Mouse (Mus musculus) CH12.LX (cell line): ENCODE data around the gene Slpi. TPM values are rescaled to one million over a fixed set of nuclear protein-coding genes. Genes with fewer than 3 reads are reported as not detected.
A peak's percentile ranks its signal among the peaks of the same experiment; 100 is the strongest.

ENCODE experiments used
- DNase-seq: peaks from one replicate; pipeline ENCODE4 v3.0.0-alpha.2; 2013; ENCODE audit errors: extremely low read depth
- H3K27ac ChIP-seq: 2 replicates; pipeline ENCODE4 v1.5.1; 2012; ENCODE audit warnings: low read depth, mild to moderate bottlenecking, control low read depth, moderate library complexity; ENCODE audit not compliant: insufficient read depth
- H3K27me3 ChIP-seq: replicated peaks from 2 replicates; pipeline ENCODE3; 2012; ENCODE audit warnings: inconsistent platforms
- H3K36me3 ChIP-seq, 2 experiments: replicated peaks in 1 of 2; 2 replicates each; pipeline versions ENCODE3 to v1.6.1; 2012; ENCODE audit warnings: inconsistent platforms in 1 of 2, low read length in 1 of 2, mild to moderate bottlenecking in 1 of 2, mixed read lengths in 1 of 2, moderate library complexity in 1 of 2; ENCODE audit not compliant: control insufficient read depth in 1 of 2, insufficient read depth in 1 of 2
- H3K4me1 ChIP-seq, 2 experiments: 2 replicates each; pipeline ENCODE4 v1.6.1; 2012; ENCODE audit warnings: inconsistent platforms in 1 of 2, moderate library complexity in 1 of 2; ENCODE audit not compliant: insufficient read depth in 2 of 2, control insufficient read depth in 1 of 2
- H3K4me2 ChIP-seq: 2 replicates; pipeline ENCODE4 v1.6.1; 2012; ENCODE audit warnings: low read depth, mild to moderate bottlenecking, control low read depth; ENCODE audit not compliant: poor library complexity, insufficient read depth, severe bottlenecking
- H3K4me3 ChIP-seq, 3 experiments: fragments of 150-350 bp in 1 of 3; sonication (generic) in 1 of 3; replicated peaks in 1 of 3; 2 replicates each; pipeline versions ENCODE3 to v1.5.1; 2011 to 2012; ENCODE audit warnings: low read depth in 2 of 3, low read length in 2 of 3, mild to moderate bottlenecking in 2 of 3, moderate library complexity in 2 of 3, control low read depth in 1 of 3, improper control_type of control experiment in 1 of 3, inconsistent platforms in 1 of 3, mixed read lengths in 1 of 3; ENCODE audit not compliant: poor library complexity in 1 of 3
- H3K79me2 ChIP-seq: replicated peaks from 2 replicates; pipeline ENCODE4 v1.6.1; 2012; ENCODE audit warnings: mild to moderate bottlenecking, moderate library complexity; ENCODE audit not compliant: control insufficient read depth, poor library complexity, insufficient read depth, severe bottlenecking; ENCODE audit errors: extremely low read depth
- H3K9ac ChIP-seq: 2 replicates; pipeline ENCODE4 v1.6.1; 2012; ENCODE audit warnings: low read depth, mild to moderate bottlenecking, control low read depth, moderate library complexity; ENCODE audit not compliant: insufficient read depth
- H3K9me3 ChIP-seq: replicated peaks from 2 replicates; pipeline ENCODE3; 2012; ENCODE audit warnings: low read length, inconsistent platforms, mixed read lengths
- CHD2 ChIP-seq: IDR thresholded peaks from 2 replicates; pipeline ENCODE4 v1.6.1; 2011; ENCODE audit warnings: low read length, improper control_type of control experiment
- CTCF ChIP-seq, 2 experiments: IDR thresholded peaks in 1 of 2; conservative IDR thresholded peaks in 1 of 2; 2 replicates each; pipeline ENCODE4 v1.5.1; 2011 to 2012; ENCODE audit warnings: low read depth in 2 of 2, low read length in 2 of 2, improper control_type of control experiment in 1 of 2, inconsistent platforms in 1 of 2, mild to moderate bottlenecking in 1 of 2, moderate library complexity in 1 of 2
- E2F4 ChIP-seq: IDR thresholded peaks from 2 replicates; pipeline ENCODE4 v1.6.1; 2011; ENCODE audit warnings: low read depth, low read length, improper control_type of control experiment; ENCODE audit not compliant: insufficient replicate concordance
- EP300 ChIP-seq: IDR thresholded peaks from 2 replicates; pipeline ENCODE4 v1.6.1; 2011; ENCODE audit warnings: low read length, improper control_type of control experiment
- ETS1 ChIP-seq: conservative IDR thresholded peaks from 2 replicates; pipeline ENCODE4 v1.6.1; 2012; ENCODE audit warnings: low read depth, mild to moderate bottlenecking, inconsistent platforms, low read length, improper control_type of control experiment, moderate library complexity
- GABPA ChIP-seq: IDR thresholded peaks from 2 replicates; pipeline ENCODE4 v1.6.1; 2012; ENCODE audit warnings: low read depth, low read length, improper control_type of control experiment, inconsistent platforms; ENCODE audit not compliant: insufficient replicate concordance
- JUN ChIP-seq: IDR thresholded peaks from 2 replicates; pipeline ENCODE4 v1.6.1; 2011; ENCODE audit warnings: low read depth, mild to moderate bottlenecking, low read length, improper control_type of control experiment, moderate library complexity; ENCODE audit not compliant: insufficient read depth
- JUND ChIP-seq: conservative IDR thresholded peaks from 2 replicates; pipeline ENCODE4 v1.6.1; 2011; ENCODE audit warnings: low read depth, low read length, improper control_type of control experiment
- MAX ChIP-seq: IDR thresholded peaks from 2 replicates; pipeline ENCODE4 v1.6.1; 2011; ENCODE audit warnings: low read length, improper control_type of control experiment
- MEF2A ChIP-seq: IDR thresholded peaks from 2 replicates; pipeline ENCODE4 v1.6.1; 2014; ENCODE audit warnings: low read depth, mild to moderate bottlenecking, inconsistent platforms, low read length, improper control_type of control experiment, borderline replicate concordance
- NRF1 ChIP-seq: IDR thresholded peaks from 2 replicates; pipeline ENCODE4 v1.6.1; 2014; ENCODE audit warnings: low read depth, mild to moderate bottlenecking, inconsistent platforms, low read length, improper control_type of control experiment, moderate library complexity
- RAD21 ChIP-seq: IDR thresholded peaks from 2 replicates; pipeline ENCODE4 v1.6.1; 2011; ENCODE audit warnings: low read depth, mild to moderate bottlenecking, low read length, improper control_type of control experiment, moderate library complexity
- RCOR1 ChIP-seq: conservative IDR thresholded peaks from 2 replicates; pipeline ENCODE4 v1.6.1; 2012; ENCODE audit warnings: low read depth, mild to moderate bottlenecking, inconsistent platforms, low read length, improper control_type of control experiment
- SMC3 ChIP-seq: IDR thresholded peaks from 2 replicates; pipeline ENCODE4 v1.6.1; 2011; ENCODE audit warnings: low read depth, low read length, improper control_type of control experiment
- TBP ChIP-seq: conservative IDR thresholded peaks from 2 replicates; pipeline ENCODE4 v1.6.1; 2011; ENCODE audit warnings: low read depth, low read length, improper control_type of control experiment
- TCF12 ChIP-seq: IDR thresholded peaks from 2 replicates; pipeline ENCODE4 v1.6.1; 2014; ENCODE audit warnings: low read depth, mild to moderate bottlenecking, inconsistent platforms, low read length, improper control_type of control experiment
- USF1 ChIP-seq: IDR thresholded peaks from 2 replicates; pipeline ENCODE4 v1.6.1; 2014; ENCODE audit warnings: low read depth, mild to moderate bottlenecking, inconsistent platforms, low read length, improper control_type of control experiment
- USF2 ChIP-seq: conservative IDR thresholded peaks from 2 replicates; pipeline ENCODE4 v1.6.1; 2011; ENCODE audit warnings: low read depth, low read length, improper control_type of control experiment
- ZC3H11A ChIP-seq: IDR thresholded peaks from 2 replicates; pipeline ENCODE4 v1.6.1; 2012; ENCODE audit warnings: low read depth, mild to moderate bottlenecking, inconsistent platforms, low read length, improper control_type of control experiment
- ZKSCAN1 ChIP-seq: IDR thresholded peaks from 2 replicates; pipeline ENCODE4 v1.6.1; 2012; ENCODE audit warnings: low read depth, inconsistent platforms, low read length, improper control_type of control experiment, borderline replicate concordance
- dilution Hi-C: fragments of 300-500 bp; cut with MboI; formaldehyde crosslinking; loops from 2 replicates; pipeline ENCODE4 v1.14.3; 2020; ENCODE audit warnings: low sequenced_read_pairs; ENCODE audit not compliant: extremely low pct_unique_long_range_greater_than_20kb, extremely low pct_ligation_motif_present
- in situ Hi-C: fragments of 300-500 bp; cut with MboI; formaldehyde crosslinking; loops from 3 replicates; pipeline ENCODE4 v1.14.3; 2019; ENCODE audit warnings: low sequenced_read_pairs, low pct_ligation_motif_present, low pct_unique_long_range_greater_than_20kb, mixed read lengths
- polyA plus RNA-seq: library from polyadenylated mRNA; unstranded; fragments of >175 nt; gene quantifications from 2 replicates; pipeline ENCODE4 v1.2.1, GENCODE M21; 2012; ENCODE audit warnings: low read depth; ENCODE audit not compliant: insufficient read length
- total RNA-seq, 2 experiments: library from RNA; depleted of rRNA; stranded (reverse); fragments of 300-350 nt in 1 of 2; fragments of >200 nt in 1 of 2; gene quantifications; 2 replicates each; pipeline ENCODE4 v1.2.3; 2012 to 2014

Gene Slpi
- total and polyA plus RNA-seq, 3 experiments = 0.38 to 2.7 (median 1.0) TPM

DNA sequence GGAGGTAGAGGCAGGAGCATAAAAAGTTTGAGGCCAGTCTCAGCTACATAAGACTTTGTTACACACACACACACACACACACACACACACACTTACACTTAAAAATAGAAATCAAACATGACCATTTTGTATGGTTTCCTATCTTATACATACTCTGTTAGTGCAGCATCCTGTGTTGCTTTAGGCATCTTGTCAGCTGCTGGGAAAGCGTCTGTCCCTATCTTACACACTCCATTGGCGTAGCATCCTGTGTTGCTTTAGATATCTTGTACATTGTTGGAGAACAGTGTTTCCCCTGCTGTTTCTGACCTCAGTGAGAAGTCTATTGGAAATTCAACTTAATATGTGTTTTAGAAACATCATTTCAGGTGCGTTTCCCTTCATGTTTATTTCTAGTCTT lies 36.2 kb downstream of the Slpi start:
- TF ChIP-seq MEF2A (no peak), NRF1 (no peak), JUN (no peak), GABPA (no peak), MAX (no peak), USF1 (no peak), ZC3H11A (no peak), E2F4 (no peak), TCF12 (no peak), EP300 (no peak), JUND (no peak), ETS1 (no peak), RCOR1 (no peak), CTCF (conservative IDR thresholded peaks at IDR 0.05 in 1 of 2, IDR thresholded peaks at IDR 0.05 in 1 of 2; ENCODE audit: low read depth in 2 of 2, low read length in 2 of 2) (no peak), CHD2 (no peak), RAD21 (no peak), TBP (no peak)
- Histone ChIP-seq H3K27ac (no peak overlapping the region), H3K79me2 (no peaks in the 10 kb centered on the region), H3K36me3 (no peaks in the 10 kb centered on the region), H3K9me3 (no peaks in the 10 kb centered on the region), H3K4me3 (no peak overlapping the region), H3K27me3 (peaks cover 2% of the 10 kb centered on the region), H3K9ac (no peak overlapping the region), H3K4me2 (no peak overlapping the region), H3K4me1 (peaks cover 7 to 10% of the 10 kb centered on the region in 2 experiments)
- dilution Hi-C loops = no loop called here
- in situ Hi-C loops = no loop called here
- no peak for DNase-seq

GRCm38 (mm10) chr2:164348980-164349379 lies 39.9 kb downstream of the Slpi start:
- H3K9ac ChIP-seq = no peak overlapping the region
- H3K4me3 ChIP-seq = no peak overlapping the region
- no peak overlapping the region for H3K4me2 ChIP-seq
- H3K9me3 ChIP-seq = no peaks in the 10 kb centered on the region
- peak; percentile 73 for DNase-seq
- no peaks in the 10 kb centered on the region for H3K4me1 ChIP-seq
- H3K36me3 ChIP-seq = no peaks in the 10 kb centered on the region
- H3K27me3 ChIP-seq = no peaks in the 10 kb centered on the region
- in situ Hi-C loops = loop anchor here (5.0 kb wide), 1 partner anchor 232 kb away; no protein-coding TSS in a partner anchor
- dilution Hi-C loops = no loop called here
- no peak overlapping the region for H3K27ac ChIP-seq
- no peaks in the 10 kb centered on the region for H3K79me2 ChIP-seq
- TF ChIP-seq CTCF (conservative IDR thresholded peaks at IDR 0.05 in 1 of 2, IDR thresholded peaks at IDR 0.05 in 1 of 2; ENCODE audit: low read depth in 2 of 2, low read length in 2 of 2) (peak; percentile 49 to 80), USF2 (no peak), ZC3H11A (peak; percentile 55), SMC3 (peak; percentile 82), ZKSCAN1 (no peak), RAD21 (peak; percentile 77)
